Mouse (Mus musculus) embryo, embryonic 10.5 days (tissue): ENCODE measurements around the gene Mbd3.
A peak's percentile ranks its signal among the peaks of the same experiment; 100 is the strongest.

ENCODE experiments used
- DNase-seq: peaks from one replicate; pipeline ENCODE4 v3.0.0-alpha.2; 2015; ENCODE audit warnings: low spot score

Gene Mbd3

GRCm38 (mm10) chr10:80423562-80423961 lies 24.2 kb upstream of the Mbd3 start:
- peak; percentile 59 for DNase-seq

- no peak for DNase-seq
These were observed 22.5 kb upstream of the Mbd3 start for GRCm38 (mm10) chr10:80421651-80422472.

DNA sequence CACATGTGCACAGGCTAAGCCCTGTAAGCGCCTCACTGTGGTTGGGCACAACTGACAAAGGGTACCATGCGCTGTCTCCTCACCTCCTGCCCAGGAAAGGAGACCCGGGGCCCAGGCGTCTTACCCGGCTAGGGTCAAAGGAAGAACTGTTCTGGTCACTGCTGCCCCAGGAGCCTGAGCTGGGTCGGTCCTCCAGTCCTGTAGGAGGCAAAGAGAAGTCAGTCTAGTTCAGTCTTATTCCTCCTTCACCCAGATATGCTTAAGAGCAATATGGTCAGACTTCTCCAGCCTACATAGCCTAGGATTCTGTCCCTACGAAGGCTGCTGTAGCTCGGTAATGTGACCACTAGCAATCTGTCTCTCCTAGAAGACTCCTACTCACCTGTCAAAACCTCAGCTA lies 21.9 kb upstream of the Mbd3 start:
- DNase-seq: no peak

- no peak for DNase-seq
These were observed 21.4 kb upstream of the Mbd3 start for GRCm38 (mm10) chr10:80420729-80421128.

GRCm38 (mm10) chr10:80419419-80419818 lies 20.1 kb upstream of the Mbd3 start:
- DNase-seq: no peak

GRCm38 (mm10) chr10:80418311-80418710 lies 19.0 kb upstream of the Mbd3 start:
- DNase-seq: peak; percentile 19

- no peak for DNase-seq
These were observed 18.5 kb upstream of the Mbd3 start for GRCm38 (mm10) chr10:80417841-80418240.

- no peak for DNase-seq
These were observed 18.0 kb upstream of the Mbd3 start for GRCm38 (mm10) chr10:80417371-80417770.

DNA sequence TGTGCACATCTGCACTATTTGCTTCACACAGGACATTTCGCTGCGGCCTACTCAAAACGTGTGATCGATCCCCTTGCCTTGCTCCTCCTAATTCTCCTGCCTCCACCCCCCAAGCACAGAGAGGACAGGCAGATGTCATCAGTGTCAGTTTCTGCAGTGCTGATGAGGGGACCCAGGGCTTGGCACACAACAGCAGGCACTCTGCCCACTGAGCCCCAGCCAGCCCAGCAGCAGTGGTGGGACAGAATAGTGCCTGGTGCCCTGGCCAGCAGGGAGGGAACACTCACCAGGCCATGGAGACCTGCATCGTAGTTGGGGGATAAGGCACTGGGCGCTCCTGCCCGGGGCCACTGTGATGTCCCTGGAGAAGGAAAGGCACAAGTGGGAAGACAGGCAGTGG lies 16.2 kb upstream of the Mbd3 start:
- DNase-seq: no peak

DNA sequence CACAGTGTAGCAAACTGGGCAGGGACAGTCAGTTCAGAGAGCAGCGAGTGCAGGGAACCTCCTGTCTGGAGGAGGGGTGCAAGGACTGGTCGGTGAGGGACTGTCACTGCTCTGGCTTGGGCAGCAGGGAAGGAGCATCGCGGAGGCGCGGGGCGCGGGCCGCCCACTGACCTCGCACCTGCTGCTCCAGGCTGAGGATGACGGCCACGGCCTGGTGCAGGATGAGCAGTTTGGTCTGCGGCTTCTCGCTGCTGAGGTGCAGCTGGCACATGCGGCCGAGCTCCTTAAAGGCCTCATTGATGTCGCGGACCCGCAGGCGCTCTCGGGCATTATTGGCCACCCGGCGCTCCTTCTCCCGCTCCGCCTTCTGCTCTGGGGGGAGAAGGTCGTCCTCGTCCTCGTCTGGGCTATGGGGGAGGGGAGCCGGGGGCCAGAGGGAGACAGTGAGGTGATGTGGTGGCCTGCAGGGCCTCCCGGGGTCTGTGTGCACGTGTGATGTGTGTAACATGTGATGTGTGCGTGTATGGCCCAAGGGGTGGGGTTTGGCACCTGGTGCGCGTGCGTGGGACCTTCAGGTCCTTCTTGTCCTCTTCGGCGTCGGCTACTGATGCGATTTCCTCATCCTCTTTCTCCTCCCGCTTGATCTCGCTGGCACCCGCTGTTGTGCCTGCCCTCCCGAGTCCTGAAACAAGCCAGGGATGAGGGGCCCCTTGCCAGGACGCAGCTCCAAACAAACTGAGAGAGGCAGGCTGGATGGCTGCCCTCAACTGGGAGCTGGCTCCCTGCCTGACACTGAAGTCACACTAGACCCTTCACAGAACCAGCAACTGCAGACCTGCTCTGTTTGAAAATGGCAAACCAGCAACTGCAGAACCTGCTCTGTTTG lies 13.5 kb upstream of the Mbd3 start:
- DNase-seq: no peak

DNA sequence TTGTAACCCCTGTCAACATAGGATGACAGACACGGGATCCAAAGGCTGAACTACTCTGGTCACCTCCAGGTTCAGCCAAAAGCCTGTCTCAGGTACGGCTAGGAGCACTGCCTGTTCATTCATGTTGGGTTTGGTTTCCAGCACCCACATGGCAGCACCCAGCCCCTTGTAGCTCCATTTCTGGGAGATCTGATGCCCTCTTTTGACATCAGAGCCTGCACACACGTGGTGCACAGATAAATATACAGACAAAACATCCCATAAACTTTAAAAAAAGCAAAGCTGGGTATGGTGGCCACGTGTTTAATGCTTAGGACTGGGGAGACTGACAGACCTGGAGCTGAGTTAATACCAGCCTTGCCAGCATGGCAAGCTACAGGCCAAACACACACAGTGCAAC lies 8.6 kb upstream of the Mbd3 start:
- no peak for DNase-seq

DNA sequence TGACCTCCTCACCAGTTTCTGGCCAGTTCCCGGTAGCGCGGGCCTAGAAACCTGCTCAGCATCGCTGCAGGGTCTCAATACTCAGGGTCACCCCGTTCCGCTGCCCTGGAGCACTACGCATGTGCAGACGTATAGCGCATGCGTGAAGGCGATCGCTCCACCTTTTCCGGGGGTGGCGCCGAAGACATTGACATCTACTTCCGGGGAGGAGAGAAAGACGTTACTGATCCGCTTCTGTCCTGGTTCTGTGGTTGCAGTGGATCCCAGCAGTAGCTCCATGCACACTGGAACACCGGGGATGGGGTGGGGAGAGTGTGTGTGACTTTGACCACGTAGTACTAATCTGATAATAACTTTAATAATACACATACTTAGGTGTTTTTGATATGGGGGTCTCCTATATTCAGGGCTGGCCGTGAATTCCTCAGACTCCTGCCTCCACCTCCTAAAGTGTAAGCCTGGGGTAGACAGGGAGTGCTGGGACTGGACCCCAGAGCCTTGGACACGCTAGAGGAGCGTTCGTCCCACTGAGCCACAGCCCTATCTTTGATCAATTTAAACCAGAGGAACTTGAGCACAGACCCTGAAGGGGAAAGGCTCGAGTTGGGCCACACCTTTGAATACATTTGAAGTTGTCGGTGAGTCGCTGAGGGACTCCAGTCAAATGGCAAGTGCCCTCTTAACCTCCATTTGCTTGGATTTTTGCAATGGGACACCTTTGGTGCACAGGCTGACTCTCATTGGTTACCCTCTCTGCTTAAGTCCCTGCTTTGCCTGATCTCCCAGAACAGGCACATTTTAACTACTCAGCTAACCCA lies 7.5 kb upstream of the Mbd3 start, which contains the start of gene Uqcr11:
Uqcr11 (minus strand) TSS at position 147 of the 818 bp plus-strand sequence.
- peak; percentile 96 for DNase-seq

DNA sequence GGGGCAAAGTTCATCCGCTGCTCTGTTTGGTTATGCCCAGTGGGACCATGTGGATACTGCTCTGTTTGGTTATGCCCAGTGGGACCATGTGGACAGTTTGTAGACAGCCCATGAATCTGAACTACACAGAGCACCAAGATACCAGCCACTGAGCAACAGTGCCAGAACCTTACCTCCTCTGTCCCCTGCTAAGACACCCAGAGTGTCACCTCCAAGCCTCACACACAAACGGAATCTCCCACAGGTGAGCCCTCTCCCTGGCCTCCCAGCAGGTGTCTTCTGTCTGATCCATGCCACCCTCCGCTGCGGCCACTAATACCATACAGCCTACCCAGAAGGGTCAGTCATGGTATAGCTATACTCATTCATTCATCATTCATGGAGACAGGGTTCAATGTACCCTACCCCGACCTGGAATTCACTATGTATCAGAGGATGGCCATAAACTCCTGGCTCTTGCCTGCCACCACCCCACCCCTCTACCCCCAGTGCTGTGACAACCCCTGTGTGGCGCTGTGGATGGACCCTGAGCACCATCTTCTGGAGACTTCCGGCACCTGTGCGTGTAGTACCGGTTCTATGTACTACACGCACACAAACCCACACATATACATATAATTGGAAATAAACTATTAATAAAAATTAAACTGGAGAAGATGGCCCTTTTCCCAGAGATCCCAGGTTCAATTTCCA lies 6.3 kb upstream of the Mbd3 start:
- no peak for DNase-seq

GRCm38 (mm10) chr10:80403044-80403692 lies 3.8 kb upstream of the Mbd3 start:
- DNase-seq: peak; percentile 41

- no peak for DNase-seq
These were observed 1.4 kb upstream of the Mbd3 start for GRCm38 (mm10) chr10:80400704-80401161.

DNA sequence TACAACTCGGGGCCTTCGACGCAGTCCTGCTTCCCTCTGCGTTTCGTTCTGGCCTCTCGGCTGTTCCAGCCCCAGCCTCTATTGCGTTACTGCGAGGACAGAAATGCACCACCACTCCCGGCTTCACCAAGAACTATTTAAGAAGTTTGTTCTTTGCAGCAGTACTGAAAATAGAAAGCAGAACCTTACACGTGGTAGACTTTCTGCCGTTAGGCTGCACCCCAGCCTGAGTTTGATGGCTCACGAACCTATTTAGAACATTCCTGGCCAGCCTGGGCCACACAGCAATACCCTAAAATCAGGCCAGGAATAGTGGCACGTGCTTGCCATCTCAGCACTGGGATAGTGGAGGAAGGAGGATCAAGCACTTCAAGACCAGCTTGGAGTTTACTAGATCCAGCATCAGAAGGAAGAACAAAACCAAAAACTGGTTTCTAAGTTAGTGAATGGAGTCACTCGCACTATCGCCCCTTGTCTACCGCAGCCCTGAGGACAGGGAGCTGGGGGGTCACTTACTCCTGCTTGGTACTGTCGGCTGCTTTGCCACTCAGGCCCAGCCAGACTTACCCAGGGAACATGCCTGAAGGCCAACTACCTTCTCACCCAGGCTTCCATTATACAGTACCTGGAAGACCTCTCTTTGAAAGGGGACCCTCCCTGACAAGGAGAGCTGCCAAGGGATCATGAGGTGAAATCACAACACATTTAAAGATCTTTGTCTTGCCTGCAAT lies 788 bp upstream of the Mbd3 start:
- DNase-seq: no peak

DNA sequence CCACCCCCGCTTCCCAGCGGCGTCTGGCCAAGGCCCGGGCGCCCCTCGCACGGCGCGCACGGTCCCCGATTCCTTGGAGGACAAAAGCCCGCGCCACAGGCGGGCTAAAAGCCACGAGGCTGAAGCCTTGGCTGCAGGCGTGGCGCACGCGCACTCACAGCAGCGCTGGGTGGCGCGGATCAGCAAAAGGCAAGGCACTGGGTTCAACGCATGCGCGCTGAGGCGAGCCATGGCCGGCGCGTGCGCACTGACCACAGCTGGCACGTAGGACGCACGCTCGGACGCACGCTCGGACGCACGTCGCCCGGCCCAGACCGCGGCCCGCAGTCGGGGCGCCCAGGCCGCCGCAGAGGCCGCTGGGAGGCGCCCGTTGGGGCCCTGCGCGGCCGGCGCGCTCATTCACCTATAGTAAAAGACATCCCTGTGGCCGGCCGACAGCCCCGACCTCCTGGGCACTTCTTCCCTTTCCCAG lies 595 bp downstream of the Mbd3 start:
- DNase-seq: peak; percentile 99

DNA sequence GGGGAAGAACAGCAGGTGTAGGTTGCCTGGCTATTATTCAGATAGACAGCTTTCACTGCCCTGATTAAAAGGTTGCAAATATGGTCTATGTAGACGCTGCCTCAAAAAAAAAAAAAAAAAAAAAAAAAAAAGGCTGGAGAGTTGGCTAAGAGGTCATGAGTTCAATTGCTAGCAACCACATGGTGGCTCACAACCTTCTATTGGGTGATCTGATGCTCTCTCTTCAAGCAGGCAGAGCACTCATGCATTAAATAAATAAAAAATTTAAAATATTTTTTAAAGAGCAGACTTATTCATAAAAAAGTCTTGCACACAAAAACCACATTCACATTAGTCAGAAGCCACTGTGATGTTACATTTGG lies 1.2 kb downstream of the Mbd3 start:
- DNase-seq: no peak

- DNase-seq: no peak
These were observed 1.7 kb downstream of the Mbd3 start for GRCm38 (mm10) chr10:80397524-80398173.
